Mouse (Mus musculus): ENCODE measurements at regions not wholly inside any gene's neighbourhood (a gene's known extent, or its start where the extent isn't known, plus 50 kb on each side); places are given as distances from the start of the nearest gene placed in this dataset.

GRCm38 (mm10) chr1:61175239-61175638 lies 197.5 kb downstream of the Icos start:
- TF ChIP-seq EP300 (IDR thresholded peaks at IDR 0.05; ENCODE audit: insufficient read depth, low read depth, low read length): no peak
- no peak for TF ChIP-seq POLR2A (IDR thresholded peaks at IDR 0.05; ENCODE audit: insufficient read depth, low read depth, low read length)
- TF ChIP-seq CTCF (IDR thresholded peaks at IDR 0.05): no peak

Measured in heart, adult 2 months (tissue).